Mouse (Mus musculus) olfactory bulb, adult 2 months (tissue): ENCODE measurements around the gene Dnmbp.

Source experiments
- CTCF ChIP-seq: fragments of 200-500 bp; IDR thresholded peaks from 2 replicates; pipeline ENCODE4 v1.5.1; 2012; ENCODE audit warnings: low read depth, mild to moderate bottlenecking, low read length, moderate library complexity; ENCODE audit not compliant: insufficient read depth
- POLR2A ChIP-seq: fragments of 200-500 bp; IDR thresholded peaks from 2 replicates; pipeline ENCODE4 v1.6.1; 2012; ENCODE audit warnings: mild to moderate bottlenecking, low read depth, low read length, moderate library complexity; ENCODE audit not compliant: insufficient read depth

DNA sequence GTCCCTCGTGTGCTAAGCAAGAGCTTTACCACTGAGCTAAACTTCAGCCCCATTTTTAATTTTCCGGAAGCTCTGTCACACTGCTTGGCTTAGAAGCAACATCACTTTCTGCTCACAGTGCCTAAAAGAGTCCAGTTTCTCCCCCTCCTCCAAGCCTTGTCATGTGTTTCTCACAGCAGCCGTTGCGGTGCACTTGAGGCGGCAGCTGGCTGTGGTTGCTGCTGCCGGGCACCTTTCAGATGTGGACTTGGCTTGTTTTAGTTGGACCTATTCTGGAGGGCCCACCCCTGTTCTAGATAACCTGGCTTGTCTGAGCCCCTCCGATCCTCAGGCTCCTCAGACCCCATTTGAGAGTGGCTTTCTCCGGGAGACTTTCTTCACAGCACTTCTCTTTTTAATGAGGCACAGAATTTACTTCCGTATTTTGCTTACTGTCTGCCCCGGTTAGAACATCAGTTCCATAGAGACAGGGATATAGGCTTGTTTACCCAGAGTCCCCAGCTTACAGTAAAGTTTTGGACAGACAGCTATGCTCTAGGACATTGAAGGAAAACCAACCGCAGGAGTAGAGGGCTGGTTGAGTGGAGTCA lies 25.6 kb upstream of the Dnmbp start:
- TF ChIP-seq POLR2A = no peak
- no peak for TF ChIP-seq CTCF
